Mouse (Mus musculus) left cerebral cortex, postnatal 10 days (tissue): ENCODE measurements at regions not wholly inside any gene's neighbourhood (a gene's known extent, or its start where the extent isn't known, plus 50 kb on each side); places are given as distances from the start of the nearest gene placed in this dataset.

Experiments
- DNase-seq, 2 experiments: peaks; one replicate each; pipeline ENCODE4 v3.0.0; 2021 to 2022; ENCODE audit warnings: low spot score in 2 of 2, mixed read lengths in 1 of 2; ENCODE audit errors: extremely low spot score in 1 of 2
- intact Hi-C: fragments of 180-260 bp; cut with DNase I; formaldehyde crosslinking; loops from one replicate; pipeline ENCODE4 v1.15.1; 2025

GRCm38 (mm10) chr13:31439761-31440627 is 115.9 kb upstream of the Foxq1 start:
- DNase-seq = no peak
- intact Hi-C loops = no loop called here

- intact Hi-C loops = no loop called here
- DNase-seq = peak; percentile 30 to 71
These were observed 97.1 kb upstream of the Foxq1 start for GRCm38 (mm10) chr13:31458883-31459282.

GRCm38 (mm10) chr13:31465141-31465540 is 90.8 kb upstream of the Foxq1 start:
- DNase-seq = no peak
- intact Hi-C loops = no loop called here

GRCm38 (mm10) chr13:31465711-31466110 is 90.2 kb upstream of the Foxq1 start:
- intact Hi-C loops = no loop called here
- DNase-seq = no peak

- DNase-seq = no peak
- intact Hi-C loops = no loop called here
These were observed 87.8 kb upstream of the Foxq1 start for GRCm38 (mm10) chr13:31468131-31468530.

- no peak for DNase-seq
- intact Hi-C loops = no loop called here
These were observed 87.0 kb upstream of the Foxq1 start for GRCm38 (mm10) chr13:31468983-31469382.

GRCm38 (mm10) chr13:31472366-31472765 is 83.6 kb upstream of the Foxq1 start:
- intact Hi-C loops = no loop called here
- no peak for DNase-seq

GRCm38 (mm10) chr13:31472804-31473203 is 83.1 kb upstream of the Foxq1 start:
- no peak for DNase-seq
- intact Hi-C loops = no loop called here

GRCm38 (mm10) chr13:31473275-31473674 is 82.7 kb upstream of the Foxq1 start:
- intact Hi-C loops = no loop called here
- DNase-seq = no peak

GRCm38 (mm10) chr13:31475845-31476244 is 80.1 kb upstream of the Foxq1 start:
- DNase-seq = peak; percentile 5 to 61
- intact Hi-C loops = no loop called here

- DNase-seq = no peak
- intact Hi-C loops = no loop called here
These were observed 78.6 kb upstream of the Foxq1 start for GRCm38 (mm10) chr13:31477171-31477867.

GRCm38 (mm10) chr13:31481105-31481844 is 74.7 kb upstream of the Foxq1 start:
- DNase-seq = no peak
- intact Hi-C loops = no loop called here

GRCm38 (mm10) chr13:31486373-31486772 is 69.6 kb upstream of the Foxq1 start:
- intact Hi-C loops = no loop called here
- no peak for DNase-seq

GRCm38 (mm10) chr13:31488186-31488585 is 67.7 kb upstream of the Foxq1 start:
- DNase-seq = no peak
- intact Hi-C loops = no loop called here

- intact Hi-C loops = no loop called here
- DNase-seq = no peak
These were observed 52.7 kb upstream of the Foxq1 start for GRCm38 (mm10) chr13:31503191-31503590.

- DNase-seq = no peak
- intact Hi-C loops = no loop called here
These were observed 52.1 kb upstream of the Foxq1 start for GRCm38 (mm10) chr13:31503832-31504231.

- intact Hi-C loops = no loop called here
- peak in 1 of 2 experiments; percentile 20 for DNase-seq
These were observed 51.6 kb upstream of the Foxq1 start for GRCm38 (mm10) chr13:31504316-31504715.

- DNase-seq = no peak
- intact Hi-C loops = no loop called here
These were observed 50.5 kb upstream of the Foxq1 start for GRCm38 (mm10) chr13:31505386-31505785.
